Mouse (Mus musculus): ENCODE results near the gene Dlx1. TPM values are rescaled to one million over a fixed set of nuclear protein-coding genes. Genes with fewer than 3 reads are reported as not detected.
A peak's percentile ranks its signal among the peaks of the same experiment; 100 is the strongest.

Dlx1 gene
- polyA plus RNA-seq, 1 experiment, result not detected

- Histone ChIP-seq H3K4me1 (ENCODE audit: control insufficient read depth, insufficient read depth, insufficient read length, low read length) (no peaks in the 10 kb centered on the region), H3K4me3 (ENCODE audit: insufficient read depth, low read depth, low read length) (no peak overlapping the region), H3K27ac (replicated peaks; ENCODE audit: low read depth, low read length) (no peak overlapping the region)
These were observed 10.3 kb upstream of the Dlx1 start for GRCm38 (mm10) chr2:71517466-71518099.

- Histone ChIP-seq H3K27ac (replicated peaks; ENCODE audit: low read depth, low read length) (no peak overlapping the region), H3K4me1 (ENCODE audit: control insufficient read depth, insufficient read depth, insufficient read length, low read length) (no peaks in the 10 kb centered on the region), H3K4me3 (ENCODE audit: insufficient read depth, low read depth, low read length) (no peak overlapping the region)
These were observed 5.0 kb upstream of the Dlx1 start for GRCm38 (mm10) chr2:71522871-71523270.

GRCm38 (mm10) chr2:71523431-71523830 lies 4.5 kb upstream of the Dlx1 start:
- Histone ChIP-seq H3K27ac (replicated peaks; ENCODE audit: low read depth, low read length) (no peak overlapping the region), H3K4me3 (ENCODE audit: insufficient read depth, low read depth, low read length) (no peak overlapping the region), H3K4me1 (ENCODE audit: control insufficient read depth, insufficient read depth, insufficient read length, low read length) (no peaks in the 10 kb centered on the region)

- no peak overlapping the region for H3K4me3 ChIP-seq (ENCODE audit: insufficient read depth, low read depth, low read length)
- no peak overlapping the region for H3K27ac ChIP-seq (replicated peaks; ENCODE audit: low read depth, low read length)
- H3K4me1 ChIP-seq (ENCODE audit: control insufficient read depth, insufficient read depth, insufficient read length, low read length), result peaks cover under 1% of the 10 kb centered on the region; the same call in 1 of the 2 replicates
These were observed 3.1 kb upstream of the Dlx1 start for GRCm38 (mm10) chr2:71524763-71525162.

GRCm38 (mm10) chr2:71526595-71527322 lies 1.2 kb upstream of the Dlx1 start:
- Histone ChIP-seq H3K27ac (replicated peaks; ENCODE audit: low read depth, low read length) (no peak overlapping the region), H3K4me1 (ENCODE audit: control insufficient read depth, insufficient read depth, insufficient read length, low read length) (peaks cover 9% of the 10 kb centered on the region; the same call in 1 of the 2 replicates), H3K4me3 (ENCODE audit: insufficient read depth, low read depth, low read length) (no peak overlapping the region)

GRCm38 (mm10) chr2:71527323-71528013 lies 445 bp upstream of the Dlx1 start:
- H3K4me3 ChIP-seq (ENCODE audit: insufficient read depth, low read depth, low read length), result no peak overlapping the region

GRCm38 (mm10) chr2:71528714-71529510 lies 999 bp downstream of the Dlx1 start:
- peak overlapping the region; percentile 45 for H3K4me3 ChIP-seq (ENCODE audit: insufficient read depth, low read depth, low read length)
- H3K4me1 ChIP-seq (ENCODE audit: control insufficient read depth, insufficient read depth, insufficient read length, low read length), result peaks cover 9% of the 10 kb centered on the region; the same call in 1 of the 2 replicates
- no peak overlapping the region for H3K27ac ChIP-seq (replicated peaks; ENCODE audit: low read depth, low read length)

More at GRCm38 (mm10) chr2:71527323-71528013, 445 bp upstream of the Dlx1 start:
- H3K27ac ChIP-seq (replicated peaks; ENCODE audit: low read depth, low read length), result no peak overlapping the region
- peaks cover 9% of the 10 kb centered on the region; the same call in 1 of the 2 replicates for H3K4me1 ChIP-seq (ENCODE audit: control insufficient read depth, insufficient read depth, insufficient read length, low read length)

- H3K4me1 ChIP-seq (ENCODE audit: control insufficient read depth, insufficient read depth, insufficient read length, low read length), result peaks cover 9% of the 10 kb centered on the region; the same call in 1 of the 2 replicates
- peak overlapping the region; percentile 45 for H3K4me3 ChIP-seq (ENCODE audit: insufficient read depth, low read depth, low read length)
- no peak overlapping the region for H3K27ac ChIP-seq (replicated peaks; ENCODE audit: low read depth, low read length)
These were observed 1.8 kb downstream of the Dlx1 start for GRCm38 (mm10) chr2:71529511-71530351.

- Histone ChIP-seq H3K4me1 (ENCODE audit: control insufficient read depth, insufficient read depth, insufficient read length, low read length) (peaks cover 9% of the 10 kb centered on the region; the same call in 1 of the 2 replicates), H3K27ac (replicated peaks; ENCODE audit: low read depth, low read length) (no peak overlapping the region), H3K4me3 (ENCODE audit: insufficient read depth, low read depth, low read length) (peak overlapping the region; percentile 16; the same call in 1 of the 2 replicates)
These were observed 2.6 kb downstream of the Dlx1 start for GRCm38 (mm10) chr2:71530391-71531123.

- Histone ChIP-seq H3K4me3 (ENCODE audit: insufficient read depth, low read depth, low read length) (no peak overlapping the region), H3K4me1 (ENCODE audit: control insufficient read depth, insufficient read depth, insufficient read length, low read length) (peaks cover 9% of the 10 kb centered on the region; the same call in 1 of the 2 replicates)
These were observed 3.2 kb downstream of the Dlx1 start for GRCm38 (mm10) chr2:71531124-71531590.

GRCm38 (mm10) chr2:71531990-71532970 lies 4.4 kb downstream of the Dlx1 start:
- H3K4me3 ChIP-seq (ENCODE audit: insufficient read depth, low read depth, low read length), result no peak overlapping the region

More at GRCm38 (mm10) chr2:71531124-71531590, 3.2 kb downstream of the Dlx1 start:
- no peak overlapping the region for H3K27ac ChIP-seq (replicated peaks; ENCODE audit: low read depth, low read length)

GRCm38 (mm10) chr2:71533094-71533493 lies 5.2 kb downstream of the Dlx1 start:
- H3K4me3 ChIP-seq (ENCODE audit: insufficient read depth, low read depth, low read length), result no peak overlapping the region
- peaks cover 9% of the 10 kb centered on the region; the same call in 1 of the 2 replicates for H3K4me1 ChIP-seq (ENCODE audit: control insufficient read depth, insufficient read depth, insufficient read length, low read length)
- H3K27ac ChIP-seq (replicated peaks; ENCODE audit: low read depth, low read length), result no peak overlapping the region

More at GRCm38 (mm10) chr2:71531990-71532970, 4.4 kb downstream of the Dlx1 start:
- Histone ChIP-seq H3K27ac (replicated peaks; ENCODE audit: low read depth, low read length) (no peak overlapping the region), H3K4me1 (ENCODE audit: control insufficient read depth, insufficient read depth, insufficient read length, low read length) (peaks cover 9% of the 10 kb centered on the region; the same call in 1 of the 2 replicates)

Data from brown adipose tissue, adult 24 weeks (tissue).